Mouse (Mus musculus) limb, embryonic 13.5 days (tissue): Measurements from ENCODE around the gene Glyatl3. TPM values are rescaled to one million over a fixed set of nuclear protein-coding genes. Genes with fewer than 3 reads are reported as not detected.

Experiments used
- ATAC-seq: fragments of 200-750 bp; cut with Nextera tagmentation; 2 replicates; pipeline ENCODE4 v1.8.0; 2017; ENCODE audit warnings: low read depth, moderate number of reproducible peaks, moderate TSS enrichment; ENCODE audit not compliant: low FRiP score
- H3K27ac ChIP-seq: fragments of 300-500 bp; sonication (generic); 2 replicates; pipeline ENCODE4 v1.5.1; 2015; ENCODE audit warnings: inconsistent platforms, mild to moderate bottlenecking, moderate library complexity
- H3K27me3 ChIP-seq: fragments of 300-500 bp; sonication (generic); 2 replicates; pipeline ENCODE4 v1.6.1; 2015; ENCODE audit warnings: mild to moderate bottlenecking, inconsistent platforms
- H3K36me3 ChIP-seq: fragments of 300-500 bp; sonication (generic); 2 replicates; pipeline ENCODE4 v1.6.1; 2015; ENCODE audit warnings: inconsistent platforms, mild to moderate bottlenecking, moderate library complexity
- H3K4me1 ChIP-seq: fragments of 300-500 bp; sonication (generic); 2 replicates; pipeline ENCODE4 v1.6.1; 2015; ENCODE audit warnings: inconsistent platforms
- H3K4me2 ChIP-seq: fragments of 300-500 bp; sonication (generic); replicated peaks from 2 replicates; pipeline ENCODE4 v1.6.1; 2015; ENCODE audit warnings: inconsistent platforms, mild to moderate bottlenecking, moderate library complexity
- H3K4me3 ChIP-seq: fragments of 300-500 bp; sonication (generic); 2 replicates; pipeline ENCODE4 v1.5.1; 2015; ENCODE audit warnings: moderate library complexity, mild to moderate bottlenecking, inconsistent platforms
- H3K9ac ChIP-seq: fragments of 300-500 bp; sonication (generic); 2 replicates; pipeline ENCODE4 v1.6.1; 2015; ENCODE audit warnings: mild to moderate bottlenecking, inconsistent platforms
- H3K9me3 ChIP-seq: fragments of 300-500 bp; sonication (generic); 2 replicates; pipeline ENCODE4 v1.6.1; 2016; ENCODE audit warnings: inconsistent platforms
- WGBS: fragments of 180-500 bp; shearing (Covaris S2); methylation state at CpG from one replicate; pipeline ENCODE4 v1.1.7; 2015; 5-methylcytosine and 5-hydroxymethylcytosine counted together
- polyA plus RNA-seq: library from polyadenylated mRNA; unstranded; fragments of >200 nt; fragmentation: Nextera tagmentation; extraction: Ambion mirVana; gene quantifications from 2 replicates; pipeline ENCODE4 v1.2.1, GENCODE M21; 2015

Glyatl3 gene
- not detected in 2 replicates for polyA plus RNA-seq

GRCm38 (mm10) chr17:40914250-40914649, at the start of gene Glyatl3:
Gene Glyatl3 (minus strand): TSS chr17:40914350.
- ATAC-seq = no peak
- H3K9ac ChIP-seq = no peak within 1 kb of the TSS
- no peak within 1 kb of the TSS for H3K27ac ChIP-seq
- no peaks in the 10 kb centered on the region for H3K4me1 ChIP-seq
- 91% methylated on average over 2 of the region's 2 CpGs for WGBS
- no peaks in the 10 kb centered on the region for H3K27me3 ChIP-seq
- H3K9me3 ChIP-seq = no peaks in the 10 kb centered on the region
- H3K4me2 ChIP-seq = no peak within 1 kb of the TSS
- H3K4me3 ChIP-seq = no peak within 1 kb of the TSS
- H3K36me3 ChIP-seq = no peaks in the 10 kb centered on the region

GRCm38 (mm10) chr17:40948518-40948917, 34.4 kb upstream of the Glyatl3 start:
- Histone ChIP-seq H3K27ac (no peak overlapping the region), H3K27me3 (no peaks in the 10 kb centered on the region), H3K4me2 (no peak overlapping the region), H3K4me1 (no peaks in the 10 kb centered on the region), H3K9me3 (no peaks in the 10 kb centered on the region), H3K36me3 (peaks cover 56% of the 10 kb centered on the region), H3K4me3 (no peak overlapping the region), H3K9ac (no peak overlapping the region)
- 90% methylated on average over 3 of the region's 3 CpGs for WGBS
- ATAC-seq = no peak

- Histone ChIP-seq H3K4me3 (peak within 1 kb of the TSS; percentile 67), H3K27ac (peak within 1 kb of the TSS; percentile 94), H3K27me3 (no peaks in the 10 kb centered on the region), H3K36me3 (peaks cover 24% of the 10 kb centered on the region), H3K4me1 (peaks cover 4% of the 10 kb centered on the region), H3K9me3 (no peaks in the 10 kb centered on the region), H3K9ac (peak within 1 kb of the TSS; percentile 76), H3K4me2 (peak within 1 kb of the TSS; percentile 80)
- peak; percentile 100 for ATAC-seq
- WGBS = under 1% methylated on average over 50 of the region's 50 CpGs
These were observed 20.5 kb upstream of the Glyatl3 start, which contains the start of the genes Mut and Cenpq for GRCm38 (mm10) chr17:40934420-40935231. Gene Mut (plus strand): TSS chr17:40934685. Gene Cenpq (minus strand): TSS chr17:40935047.

DNA sequence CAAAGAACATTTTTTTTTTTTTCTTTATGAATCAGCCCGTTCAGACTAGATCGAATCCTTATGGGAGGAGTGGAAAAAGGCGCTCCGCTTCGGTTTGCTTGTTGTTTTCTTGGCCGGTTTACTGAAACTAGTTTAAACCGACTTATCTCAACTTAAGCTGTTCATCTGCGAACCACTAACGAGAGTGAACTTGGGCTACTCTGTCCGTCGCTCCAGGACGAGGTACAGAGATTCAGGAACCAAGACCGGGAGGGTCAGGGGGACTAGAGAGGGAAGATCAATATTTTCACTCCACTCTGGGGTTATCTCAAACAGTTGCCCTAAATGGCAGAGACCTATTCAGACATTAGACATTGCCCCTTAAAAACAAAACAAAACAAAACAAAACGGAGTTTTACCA, 19.8 kb upstream of the Glyatl3 start:
- Histone ChIP-seq H3K27me3 (no peaks in the 10 kb centered on the region), H3K36me3 (peaks cover 26% of the 10 kb centered on the region), H3K9me3 (no peaks in the 10 kb centered on the region), H3K27ac (peak overlapping the region; percentile 94; the same call in 1 of the 2 replicates), H3K9ac (peak overlapping the region; percentile 64), H3K4me2 (peak overlapping the region; percentile 80), H3K4me3 (peak overlapping the region; percentile 67), H3K4me1 (peaks cover 4% of the 10 kb centered on the region)
- WGBS = under 1% methylated on average over 14 of the region's 14 CpGs
- no peak; the same call in 1 of the 2 replicates for ATAC-seq

DNA sequence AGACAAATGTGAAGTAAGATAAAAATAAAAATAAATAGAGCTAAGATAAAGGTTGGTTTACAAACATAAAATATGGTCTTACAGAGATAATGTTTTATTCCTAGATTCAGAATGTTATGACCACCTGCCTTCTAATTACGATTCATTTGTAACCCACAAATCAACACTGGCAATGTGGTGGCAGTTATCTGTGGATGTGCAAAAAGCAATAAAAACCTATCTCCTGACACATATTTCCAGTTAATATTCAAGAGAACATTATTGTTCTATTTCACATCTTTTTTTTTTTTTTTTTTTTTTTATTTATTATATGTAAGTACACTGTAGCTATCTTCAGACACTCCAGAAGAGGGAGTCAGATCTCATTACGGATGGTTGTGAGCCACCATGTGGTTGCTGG, 1.3 kb upstream of the Glyatl3 start:
- ATAC-seq = no peak

GRCm38 (mm10) chr17:40904721-40905154, 9.4 kb downstream of the Glyatl3 start:
- Histone ChIP-seq H3K9ac (no peak overlapping the region), H3K27ac (no peak overlapping the region), H3K27me3 (no peaks in the 10 kb centered on the region), H3K9me3 (no peaks in the 10 kb centered on the region), H3K4me3 (peak overlapping the region; percentile 2; the same call in 1 of the 2 replicates), H3K36me3 (no peaks in the 10 kb centered on the region), H3K4me1 (0 out of 2 replicates have a peak, but pooled peaks cover 4% of the 10 kb centered on the region), H3K4me2 (peak overlapping the region; percentile 45)
- ATAC-seq = no peak
- WGBS = 8% methylated on average over 14 of the region's 14 CpGs

More for the DNA sequence above, 1.3 kb upstream of the Glyatl3 start:
- H3K36me3 ChIP-seq = no peaks in the 10 kb centered on the region
- H3K4me2 ChIP-seq = no peak overlapping the region
- no peaks in the 10 kb centered on the region for H3K4me1 ChIP-seq
- no peak overlapping the region for H3K9ac ChIP-seq
- WGBS = 92% methylated on average over 2 of the region's 2 CpGs
- H3K27me3 ChIP-seq = no peaks in the 10 kb centered on the region
- H3K4me3 ChIP-seq = no peak overlapping the region
- H3K27ac ChIP-seq = no peak overlapping the region
- no peaks in the 10 kb centered on the region for H3K9me3 ChIP-seq

DNA sequence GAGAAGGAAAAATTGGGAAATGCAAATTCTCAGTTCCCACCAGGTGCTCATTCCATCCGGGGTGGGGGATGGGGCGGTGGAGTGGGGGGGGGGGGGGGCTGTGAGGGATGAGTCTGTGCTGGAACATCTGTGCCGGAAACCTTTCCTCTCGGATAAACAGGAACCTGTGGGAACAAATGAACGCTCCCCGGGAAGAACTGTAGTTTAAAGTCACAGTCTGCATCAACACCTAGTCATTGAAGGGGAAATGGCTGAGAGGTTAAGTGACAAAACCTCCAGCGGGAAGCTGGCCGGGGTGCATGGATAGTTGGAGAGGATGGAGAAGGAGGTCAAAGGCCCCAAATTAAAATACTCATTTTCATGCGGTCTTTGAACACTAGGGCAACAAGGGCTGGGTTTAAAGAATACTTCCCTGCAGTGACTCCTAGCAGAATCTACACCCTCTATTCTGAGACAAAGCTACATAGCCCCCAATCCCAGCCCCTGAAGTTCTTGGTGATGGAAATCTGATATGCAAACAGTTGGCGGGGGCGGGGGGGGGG, 10.0 kb downstream of the Glyatl3 start:
- Histone ChIP-seq H3K4me2 (peak overlapping the region; percentile 45), H3K4me3 (no peak overlapping the region), H3K36me3 (no peaks in the 10 kb centered on the region), H3K9me3 (no peaks in the 10 kb centered on the region), H3K27ac (no peak overlapping the region), H3K27me3 (no peaks in the 10 kb centered on the region), H3K9ac (no peak overlapping the region; the same call in 1 of the 2 replicates), H3K4me1 (0 out of 2 replicates have a peak, but pooled peaks cover 4% of the 10 kb centered on the region)
- ATAC-seq = no peak
- WGBS = 7% methylated on average over 11 of the region's 11 CpGs

DNA sequence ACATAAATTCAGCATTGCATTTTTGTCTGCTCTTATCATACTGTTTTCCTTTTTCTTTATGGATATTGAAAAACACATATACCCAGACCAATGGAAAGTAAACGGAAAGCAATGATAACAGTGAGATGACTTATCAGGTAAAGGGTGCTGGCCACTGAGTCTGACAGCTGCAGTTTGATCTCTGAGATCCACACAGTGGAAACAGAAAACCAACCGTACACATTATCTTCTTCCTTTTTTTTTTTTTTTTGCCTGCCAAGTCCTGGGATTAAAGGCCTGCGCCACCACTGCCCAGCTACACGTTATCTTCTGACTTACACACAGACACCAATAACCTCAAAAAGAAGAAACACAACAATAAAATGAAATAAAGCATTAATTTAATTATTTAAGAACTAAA, 10.8 kb downstream of the Glyatl3 start:
- no peak for ATAC-seq
- H3K36me3 ChIP-seq = no peaks in the 10 kb centered on the region
- no peaks in the 10 kb centered on the region for H3K27me3 ChIP-seq
- H3K4me2 ChIP-seq = no peak overlapping the region
- H3K9ac ChIP-seq = no peak overlapping the region
- no peaks in the 10 kb centered on the region for H3K9me3 ChIP-seq
- H3K4me3 ChIP-seq = no peak overlapping the region
- no peak overlapping the region for H3K27ac ChIP-seq
- 66% methylated on average over 4 of the region's 4 CpGs for WGBS
- H3K4me1 ChIP-seq = 0 out of 2 replicates have a peak, but pooled peaks cover 4% of the 10 kb centered on the region

DNA sequence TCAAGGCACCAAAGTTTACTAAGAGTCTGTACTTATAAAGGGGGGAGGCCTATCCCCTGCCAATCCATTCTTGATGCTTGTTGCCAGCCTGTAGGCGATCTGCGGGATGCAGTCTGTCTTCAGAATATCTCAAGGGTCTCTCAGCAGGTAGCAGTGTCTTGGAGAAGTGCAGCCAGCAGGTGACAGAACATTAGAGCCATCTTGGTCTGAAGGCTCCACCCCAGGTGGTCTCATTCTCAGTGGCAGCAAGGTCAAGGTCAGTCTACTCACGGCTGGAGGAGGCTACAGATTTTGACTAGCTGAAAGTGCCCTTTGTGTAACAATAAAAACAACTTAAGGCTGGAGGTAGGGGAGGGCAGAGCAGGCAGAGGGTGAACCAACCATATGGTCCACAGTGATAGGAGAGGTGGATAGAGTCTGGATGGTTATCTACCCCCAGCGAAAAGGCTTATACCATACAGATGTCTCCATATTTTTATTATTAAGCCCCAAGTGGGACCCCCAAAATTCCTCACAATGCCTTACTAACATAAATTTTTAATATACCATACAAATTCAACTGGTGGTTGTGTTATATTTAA, 14.3 kb downstream of the Glyatl3 start:
- Histone ChIP-seq H3K27ac (no peak overlapping the region), H3K27me3 (no peaks in the 10 kb centered on the region), H3K36me3 (no peaks in the 10 kb centered on the region), H3K4me1 (0 out of 2 replicates have a peak, but pooled peaks cover 4% of the 10 kb centered on the region), H3K9me3 (no peaks in the 10 kb centered on the region), H3K4me3 (no peak overlapping the region), H3K9ac (no peak overlapping the region), H3K4me2 (no peak overlapping the region)
- 42% methylated on average over 4 of the region's 4 CpGs for WGBS
- ATAC-seq = no peak

DNA sequence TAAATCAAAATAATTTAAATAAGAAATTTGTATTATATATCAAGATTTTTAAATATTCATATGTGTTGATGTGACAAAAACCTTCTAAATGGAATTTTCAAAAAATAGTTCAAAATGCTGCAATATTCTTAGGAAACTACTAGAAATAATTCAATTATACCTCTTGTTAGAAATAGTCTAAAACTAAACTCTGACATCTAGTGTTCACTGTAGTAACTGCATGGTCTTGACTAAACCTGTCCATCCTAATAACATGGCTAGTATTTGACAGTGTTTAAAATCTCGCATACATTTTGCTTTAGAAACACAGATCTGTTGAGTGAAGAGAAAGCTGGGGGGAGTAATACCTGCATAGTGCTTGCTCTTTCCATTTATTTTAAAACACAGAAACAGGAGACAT, 17.3 kb downstream of the Glyatl3 start:
- H3K4me1 ChIP-seq = no peaks in the 10 kb centered on the region
- H3K27ac ChIP-seq = no peak overlapping the region
- H3K9ac ChIP-seq = no peak overlapping the region
- no peaks in the 10 kb centered on the region for H3K27me3 ChIP-seq
- no peaks in the 10 kb centered on the region for H3K9me3 ChIP-seq
- ATAC-seq = no peak
- no peak overlapping the region for H3K4me3 ChIP-seq
- H3K36me3 ChIP-seq = no peaks in the 10 kb centered on the region
- WGBS = 75% methylated on average over 1 of the region's 1 CpGs
- H3K4me2 ChIP-seq = no peak overlapping the region

- H3K9ac ChIP-seq = no peak overlapping the region
- no peak for ATAC-seq
- H3K4me2 ChIP-seq = no peak overlapping the region
- H3K36me3 ChIP-seq = no peaks in the 10 kb centered on the region
- H3K27me3 ChIP-seq = no peaks in the 10 kb centered on the region
- H3K27ac ChIP-seq = no peak overlapping the region
- H3K9me3 ChIP-seq = no peaks in the 10 kb centered on the region
- WGBS = 70% methylated on average over 4 of the region's 4 CpGs
- H3K4me1 ChIP-seq = no peaks in the 10 kb centered on the region
- H3K4me3 ChIP-seq = no peak overlapping the region
These were observed 26.2 kb downstream of the Glyatl3 start for GRCm38 (mm10) chr17:40887849-40888536.
